Mouse (Mus musculus) 3134 (cell line): Measurements from ENCODE around the gene Sorcs1.

ENCODE experiments used
- DNase-seq: peaks from one replicate; pipeline ENCODE4 v3.0.0-alpha.2; 2011; ENCODE audit warnings: low spot score; ENCODE audit not compliant: insufficient read length; ENCODE audit errors: extremely low read depth

The Sorcs1 gene

GRCm38 (mm10) chr19:50294205-50294604 lies 384.2 kb downstream of the Sorcs1 start:
- DNase-seq, result no peak

- DNase-seq, result no peak
Observed at GRCm38 (mm10) chr19:50264450-50264849, 414.0 kb downstream of the Sorcs1 start.

- DNase-seq, result peak; percentile 4
Observed at GRCm38 (mm10) chr19:50258718-50259413, 419.6 kb downstream of the Sorcs1 start.

GRCm38 (mm10) chr19:50220476-50220875 lies 458.0 kb downstream of the Sorcs1 start:
- no peak for DNase-seq

GRCm38 (mm10) chr19:50214466-50215228 lies 463.8 kb downstream of the Sorcs1 start:
- no peak for DNase-seq

- DNase-seq, result no peak
Observed at GRCm38 (mm10) chr19:50210456-50210855, 468.0 kb downstream of the Sorcs1 start.

GRCm38 (mm10) chr19:50204341-50204740 lies 474.1 kb downstream of the Sorcs1 start:
- DNase-seq, result no peak

GRCm38 (mm10) chr19:50196592-50196991 lies 481.9 kb downstream of the Sorcs1 start:
- no peak for DNase-seq

GRCm38 (mm10) chr19:50185769-50186715 lies 492.4 kb downstream of the Sorcs1 start:
- no peak for DNase-seq

- DNase-seq, result no peak
Observed at GRCm38 (mm10) chr19:50184901-50185623, 493.4 kb downstream of the Sorcs1 start.

- no peak for DNase-seq
Observed at GRCm38 (mm10) chr19:50178851-50179250, 499.6 kb downstream of the Sorcs1 start.

- DNase-seq, result no peak
Observed at GRCm38 (mm10) chr19:50178151-50178550, 500.3 kb downstream of the Sorcs1 start.

GRCm38 (mm10) chr19:50171849-50172248 lies 506.6 kb downstream of the Sorcs1 start:
- DNase-seq, result no peak

GRCm38 (mm10) chr19:50151111-50151510 lies 527.3 kb downstream of the Sorcs1 start:
- DNase-seq, result no peak

- no peak for DNase-seq
Observed at GRCm38 (mm10) chr19:50145919-50146318, 532.5 kb downstream of the Sorcs1 start.

- DNase-seq, result no peak
Observed at GRCm38 (mm10) chr19:50141853-50142252, 536.6 kb downstream of the Sorcs1 start.

GRCm38 (mm10) chr19:50134656-50135055 lies 543.8 kb downstream of the Sorcs1 start:
- no peak for DNase-seq

GRCm38 (mm10) chr19:50105842-50106585 lies 572.4 kb downstream of the Sorcs1 start:
- no peak for DNase-seq
